Mouse (Mus musculus) embryonic facial prominence, embryonic 10.5 days (tissue): ENCODE results near the gene Mycbpap. TPM values are rescaled to one million over a fixed set of nuclear protein-coding genes. Genes with fewer than 3 reads are reported as not detected.

Experiments used
- DNase-seq: peaks from one replicate; pipeline ENCODE4 v3.0.0-alpha.2; 2017; ENCODE audit warnings: low spot score
- H3K27ac ChIP-seq: fragments of 300-500 bp; sonication (generic); replicated peaks from 2 replicates; pipeline ENCODE4 v1.5.1; 2016; ENCODE audit warnings: mild to moderate bottlenecking
- H3K27me3 ChIP-seq: fragments of 300-500 bp; sonication (generic); replicated peaks from 2 replicates; pipeline ENCODE4 v1.6.1; 2016; ENCODE audit warnings: low read depth, mild to moderate bottlenecking; ENCODE audit not compliant: poor library complexity, severe bottlenecking
- H3K36me3 ChIP-seq: fragments of 300-500 bp; sonication (generic); replicated peaks from 2 replicates; pipeline ENCODE4 v1.6.1; 2016; ENCODE audit warnings: mild to moderate bottlenecking, moderate library complexity
- H3K4me1 ChIP-seq: fragments of 300-500 bp; sonication (generic); 2 replicates; pipeline ENCODE4 v1.6.1; 2016
- H3K4me3 ChIP-seq: fragments of 300-500 bp; sonication (generic); 2 replicates; pipeline ENCODE4 v1.5.1; 2016; ENCODE audit warnings: mild to moderate bottlenecking, moderate library complexity
- H3K9me3 ChIP-seq: fragments of 300-500 bp; sonication (generic); 2 replicates; pipeline ENCODE4 v1.6.1; 2016; ENCODE audit warnings: mild to moderate bottlenecking
- WGBS: fragments of 180-500 bp; shearing (Covaris S2); methylation state at CpG from one replicate; pipeline ENCODE4 v1.1.7; 2016; 5-methylcytosine and 5-hydroxymethylcytosine counted together
- polyA plus RNA-seq: library from polyadenylated mRNA; unstranded; fragments of >200 nt; fragmentation: Nextera tagmentation; extraction: Ambion mirVana; gene quantifications from 2 replicates; pipeline ENCODE4 v1.2.1, GENCODE M21; 2016

Gene Mycbpap
- polyA plus RNA-seq, 1 experiment from 2014 or later: 2.7 TPM

GRCm38 (mm10) chr11:94486001-94486400 lies 35.5 kb downstream of the Mycbpap start, which contains the start of gene Spata20:
TSS of gene Spata20 (minus strand) at chr11:94486179.
- Histone ChIP-seq H3K9me3 (no peaks in the 10 kb centered on the region), H3K36me3 (no peaks in the 10 kb centered on the region), H3K27me3 (peaks cover 88% of the 10 kb centered on the region), H3K27ac (no peak within 1 kb of the TSS), H3K4me1 (peaks cover 42% of the 10 kb centered on the region), H3K4me3 (peak within 1 kb of the TSS; percentile 34)
- WGBS: 3% methylated on average over 24 of the region's 24 CpGs
- DNase-seq: peak; percentile 88

- Histone ChIP-seq H3K36me3 (no peaks in the 10 kb centered on the region), H3K9me3 (no peaks in the 10 kb centered on the region), H3K4me3 (no peak overlapping the region), H3K27me3 (peaks cover 89% of the 10 kb centered on the region), H3K27ac (no peak overlapping the region), H3K4me1 (peaks cover 36% of the 10 kb centered on the region)
- DNase-seq: no peak
- 82% methylated on average over 5 of the region's 5 CpGs for WGBS
Observed at GRCm38 (mm10) chr11:94485223-94485622, 36.3 kb downstream of the Mycbpap start.

GRCm38 (mm10) chr11:94484636-94485035 lies 36.9 kb downstream of the Mycbpap start:
- no peak for DNase-seq
- WGBS: 86% methylated on average over 9 of the region's 9 CpGs
- Histone ChIP-seq H3K4me1 (peaks cover 31% of the 10 kb centered on the region), H3K27me3 (peaks cover 89% of the 10 kb centered on the region), H3K9me3 (no peaks in the 10 kb centered on the region), H3K36me3 (no peaks in the 10 kb centered on the region), H3K27ac (no peak overlapping the region), H3K4me3 (no peak overlapping the region)

GRCm38 (mm10) chr11:94483921-94484320 lies 37.6 kb downstream of the Mycbpap start:
- no peaks in the 10 kb centered on the region for H3K36me3 ChIP-seq
- 61% methylated on average over 14 of the region's 14 CpGs for WGBS
- H3K9me3 ChIP-seq: no peaks in the 10 kb centered on the region
- no peak overlapping the region for H3K4me3 ChIP-seq
- H3K27me3 ChIP-seq: peaks cover 89% of the 10 kb centered on the region
- peaks cover 24% of the 10 kb centered on the region for H3K4me1 ChIP-seq
- H3K27ac ChIP-seq: no peak overlapping the region
- no peak for DNase-seq

GRCm38 (mm10) chr11:94483436-94483835 lies 38.1 kb downstream of the Mycbpap start:
- Histone ChIP-seq H3K27ac (no peak overlapping the region), H3K4me3 (no peak overlapping the region), H3K36me3 (no peaks in the 10 kb centered on the region), H3K9me3 (no peaks in the 10 kb centered on the region), H3K4me1 (peaks cover 23% of the 10 kb centered on the region), H3K27me3 (peaks cover 89% of the 10 kb centered on the region)
- WGBS: 68% methylated on average over 11 of the region's 11 CpGs
- DNase-seq: no peak

- H3K27me3 ChIP-seq: peaks cover 90% of the 10 kb centered on the region
- 93% methylated on average over 11 of the region's 11 CpGs for WGBS
Observed at GRCm38 (mm10) chr11:94482738-94483137, 38.8 kb downstream of the Mycbpap start.

GRCm38 (mm10) chr11:94481963-94482362 lies 39.6 kb downstream of the Mycbpap start:
- no peak overlapping the region for H3K27ac ChIP-seq
- no peak for DNase-seq
- peaks cover 90% of the 10 kb centered on the region for H3K27me3 ChIP-seq
- H3K4me3 ChIP-seq: no peak overlapping the region
- WGBS: 87% methylated on average over 7 of the region's 7 CpGs
- H3K9me3 ChIP-seq: no peaks in the 10 kb centered on the region
- no peaks in the 10 kb centered on the region for H3K36me3 ChIP-seq
- peaks cover 29% of the 10 kb centered on the region for H3K4me1 ChIP-seq

More at GRCm38 (mm10) chr11:94482738-94483137, 38.8 kb downstream of the Mycbpap start:
- no peak for DNase-seq
- Histone ChIP-seq H3K36me3 (no peaks in the 10 kb centered on the region), H3K4me1 (peaks cover 26% of the 10 kb centered on the region), H3K27ac (no peak overlapping the region), H3K4me3 (no peak overlapping the region), H3K9me3 (no peaks in the 10 kb centered on the region)

- H3K27me3 ChIP-seq: peaks cover 90% of the 10 kb centered on the region
- no peak for DNase-seq
- H3K4me3 ChIP-seq: no peak overlapping the region
- WGBS: 89% methylated on average over 9 of the region's 9 CpGs
- peaks cover 30% of the 10 kb centered on the region for H3K4me1 ChIP-seq
- no peak overlapping the region for H3K27ac ChIP-seq
- H3K9me3 ChIP-seq: no peaks in the 10 kb centered on the region
- no peaks in the 10 kb centered on the region for H3K36me3 ChIP-seq
Observed at GRCm38 (mm10) chr11:94480382-94480781, 41.2 kb downstream of the Mycbpap start.

- Histone ChIP-seq H3K36me3 (no peaks in the 10 kb centered on the region), H3K4me1 (peaks cover 47% of the 10 kb centered on the region), H3K4me3 (no peak overlapping the region), H3K27ac (no peak overlapping the region), H3K9me3 (no peaks in the 10 kb centered on the region), H3K27me3 (peaks cover 97% of the 10 kb centered on the region)
- WGBS: 62% methylated on average over 6 of the region's 6 CpGs
- DNase-seq: no peak
Observed at GRCm38 (mm10) chr11:94477651-94478050, 43.9 kb downstream of the Mycbpap start.

GRCm38 (mm10) chr11:94475722-94476121 lies 45.8 kb downstream of the Mycbpap start:
- no peaks in the 10 kb centered on the region for H3K36me3 ChIP-seq
- no peak overlapping the region for H3K4me3 ChIP-seq
- WGBS: 16% methylated on average over 11 of the region's 11 CpGs
- no peak overlapping the region for H3K27ac ChIP-seq
- no peak for DNase-seq
- H3K27me3 ChIP-seq: peaks cover 100% of the 10 kb centered on the region
- peaks cover 64% of the 10 kb centered on the region for H3K4me1 ChIP-seq
- H3K9me3 ChIP-seq: no peaks in the 10 kb centered on the region

GRCm38 (mm10) chr11:94474544-94474910 lies 47.0 kb downstream of the Mycbpap start:
- no peaks in the 10 kb centered on the region for H3K36me3 ChIP-seq
- H3K4me3 ChIP-seq: peak overlapping the region; percentile 82
- H3K4me1 ChIP-seq: peaks cover 76% of the 10 kb centered on the region
- H3K27ac ChIP-seq: peak overlapping the region; percentile 91; the same call in 1 of the 2 replicates
- whole genome bisulfite sequencing: 2% methylated on average over 11 of the region's 11 CpGs
- no peak for DNase-seq
- peaks cover 97% of the 10 kb centered on the region for H3K27me3 ChIP-seq
- H3K9me3 ChIP-seq: no peaks in the 10 kb centered on the region

GRCm38 (mm10) chr11:94473707-94474543 lies 47.6 kb downstream of the Mycbpap start, which contains the start of gene Cacna1g:
TSS of gene Cacna1g (minus strand) at chr11:94474198.
- Histone ChIP-seq H3K4me3 (peak within 1 kb of the TSS; percentile 82), H3K27ac (peak within 1 kb of the TSS; percentile 91), H3K27me3 (peaks cover 91% of the 10 kb centered on the region), H3K4me1 (peaks cover 82% of the 10 kb centered on the region), H3K9me3 (no peaks in the 10 kb centered on the region), H3K36me3 (no peaks in the 10 kb centered on the region)
- peak; percentile 94 for DNase-seq
- WGBS: under 1% methylated on average over 48 of the region's 71 CpGs
